8 mouse cellular contexts compared by ENCODE assay signal in the genomic region with DNA sequence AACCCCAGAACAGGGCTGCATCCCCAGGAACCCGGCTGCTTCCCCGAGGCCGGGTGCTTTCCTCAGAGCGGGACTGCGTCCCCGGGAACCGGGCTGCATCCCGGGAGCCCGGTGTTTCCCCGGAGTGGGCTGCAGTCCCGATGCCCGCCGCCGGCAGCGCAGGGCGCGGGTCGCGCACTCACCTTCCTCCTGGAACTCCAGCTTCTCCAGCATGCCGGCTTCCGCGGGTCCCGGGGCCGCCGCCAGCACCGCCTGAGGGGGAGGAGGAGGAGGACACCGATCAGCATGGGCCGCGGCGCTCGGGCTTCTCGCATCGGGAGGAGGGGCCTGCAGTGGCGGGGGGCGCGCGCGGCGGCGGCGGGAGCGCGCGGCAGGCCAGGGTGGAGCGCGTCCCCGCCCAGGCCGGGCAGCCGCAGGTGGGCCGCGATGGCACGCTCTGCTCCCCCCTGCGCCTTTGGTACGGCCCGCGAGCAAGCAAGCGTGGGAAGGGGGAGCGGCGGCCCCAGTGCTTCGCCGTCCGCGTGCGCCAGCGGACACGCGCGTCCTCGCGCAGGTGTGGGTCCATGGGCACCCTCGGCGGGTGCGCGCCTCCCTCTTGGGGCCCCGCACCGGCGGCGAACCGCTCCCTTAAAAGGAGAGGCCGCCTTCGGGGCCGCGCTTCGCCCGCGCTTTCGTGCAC.
DNase-seq lines count a peak whose midpoint lies in the region; ATAC-seq lines count a peak whose summit lies in the region.

No protein-coding gene starts in this region.

- no peaks in the 10 kb centered on the region for H3K27me3 ChIP-seq in hindbrain, embryonic 10.5 days (ENCODE audit: insufficient read depth, poor library complexity, severe bottlenecking)

- peaks cover 12% of the 10 kb centered on the region for H3K36me3 ChIP-seq in hindbrain, embryonic 10.5 days

- peaks cover 22% of the 10 kb centered on the region for H3K4me1 ChIP-seq in hindbrain, embryonic 10.5 days (replicated peaks)

- H3K27ac ChIP-seq in hindbrain, embryonic 10.5 days = peak overlapping the region; percentile 98

- WGBS in hindbrain, embryonic 10.5 days = under 1% methylated on average over 84 of the region's 87 CpGs

- DNase-seq in MN1 (ENCODE audit: low spot score) = peak; percentile 91
- peak; percentile 89 to 96 for DNase-seq in cerebellum, adult 18-20 months
- peak; percentile 89 for DNase-seq in hindbrain, embryonic 10.5 days (ENCODE audit: low spot score)
- peak; percentile 85 to 86 for DNase-seq in layer of hippocampus, postnatal 14 days (ENCODE audit: low spot score in 2 of 2)
- DNase-seq in lung, postnatal 10 days = peak; percentile 90
- peak; percentile 88 for DNase-seq in retina, embryonic 14.5 days (ENCODE audit: low spot score)
- peak; percentile 94 to 97 for DNase-seq in thymus, postnatal 36 days

- ATAC-seq in frontal cortex, adult (ENCODE audit: low TSS enrichment) = peak; percentile 73

- peak overlapping the region; percentile 80 for H3K4me3 ChIP-seq in hindbrain, embryonic 10.5 days

- no peaks in the 10 kb centered on the region for H3K9me3 ChIP-seq in hindbrain, embryonic 10.5 days

Comparison
In these comparisons a context has a peak if more than half of its experiments do, and no peak if none do; other contexts are left out.
1. Peak in every context shown above with its lines: DNase-seq, ATAC-seq, H3K4me3 ChIP-seq and H3K27ac ChIP-seq.